Mouse (Mus musculus) hindbrain, embryonic 11.5 days (tissue): ENCODE results near the gene Cox16. TPM values are rescaled to one million over a fixed set of nuclear protein-coding genes. Genes with fewer than 3 reads are reported as not detected.
"Not testable (repeated sequence)": the region's sequence is repeated elsewhere in the genome, so short reads cannot be mapped to it uniquely, and the experiment has no call there.

Experiments
- ATAC-seq: fragments of 200-750 bp; cut with Nextera tagmentation; 2 replicates; pipeline ENCODE4 v1.8.0; 2017; ENCODE audit warnings: mild to moderate bottlenecking, moderate TSS enrichment, moderate library complexity; ENCODE audit not compliant: low FRiP score
- DNase-seq: peaks from one replicate; pipeline ENCODE4 v3.0.0-alpha.2; 2015; ENCODE audit warnings: low spot score
- H3K27ac ChIP-seq: fragments of 300-500 bp; sonication (generic); 2 replicates; pipeline ENCODE4 v1.5.1; 2014; ENCODE audit warnings: mild to moderate bottlenecking, low read depth, low read length
- H3K27me3 ChIP-seq: fragments of 300-500 bp; sonication (generic); 2 replicates; pipeline ENCODE4 v1.6.1; 2014; ENCODE audit warnings: mild to moderate bottlenecking, low read length, moderate library complexity, mixed read lengths; ENCODE audit not compliant: control insufficient read depth, insufficient read depth
- H3K36me3 ChIP-seq: fragments of 300-500 bp; sonication (generic); 2 replicates; pipeline ENCODE4 v1.6.1; 2014; ENCODE audit warnings: mild to moderate bottlenecking, low read length, moderate library complexity, mixed read lengths; ENCODE audit not compliant: control insufficient read depth, insufficient read depth
- H3K4me1 ChIP-seq: fragments of 300-500 bp; sonication (generic); replicated peaks from 2 replicates; pipeline ENCODE4 v1.6.1; 2014; ENCODE audit warnings: low read length, mixed read lengths; ENCODE audit not compliant: control insufficient read depth, insufficient read depth
- H3K4me2 ChIP-seq: fragments of 300-500 bp; sonication (generic); replicated peaks from 2 replicates; pipeline ENCODE4 v1.6.1; 2014; ENCODE audit warnings: mild to moderate bottlenecking, low read depth, low read length
- H3K4me3 ChIP-seq: fragments of 300-500 bp; sonication (generic); 2 replicates; pipeline ENCODE4 v1.5.1; 2014; ENCODE audit warnings: low read depth, low read length
- H3K9ac ChIP-seq: fragments of 300-500 bp; sonication (generic); 2 replicates; pipeline ENCODE4 v1.6.1; 2014; ENCODE audit warnings: low read depth, low read length
- H3K9me3 ChIP-seq: fragments of 300-500 bp; sonication (generic); 2 replicates; pipeline ENCODE4 v1.6.1; 2016; ENCODE audit warnings: low read length; ENCODE audit not compliant: control insufficient read depth
- WGBS: fragments of 180-500 bp; shearing (Covaris S2); extraction: QIAGEN DNeasy Blood & Tissue Kit; methylation state at CpG from one replicate; pipeline ENCODE4 v1.1.7; 2014; 5-methylcytosine and 5-hydroxymethylcytosine counted together
- polyA plus RNA-seq: library from polyadenylated mRNA; unstranded; fragments of >200 nt; fragmentation: Nextera tagmentation; extraction: Ambion mirVana; gene quantifications from 2 replicates; pipeline ENCODE4 v1.2.1, GENCODE M21; 2014

The Cox16 gene
- polyA plus RNA-seq, result 132 and 136 TPM in 2 replicates

DNA sequence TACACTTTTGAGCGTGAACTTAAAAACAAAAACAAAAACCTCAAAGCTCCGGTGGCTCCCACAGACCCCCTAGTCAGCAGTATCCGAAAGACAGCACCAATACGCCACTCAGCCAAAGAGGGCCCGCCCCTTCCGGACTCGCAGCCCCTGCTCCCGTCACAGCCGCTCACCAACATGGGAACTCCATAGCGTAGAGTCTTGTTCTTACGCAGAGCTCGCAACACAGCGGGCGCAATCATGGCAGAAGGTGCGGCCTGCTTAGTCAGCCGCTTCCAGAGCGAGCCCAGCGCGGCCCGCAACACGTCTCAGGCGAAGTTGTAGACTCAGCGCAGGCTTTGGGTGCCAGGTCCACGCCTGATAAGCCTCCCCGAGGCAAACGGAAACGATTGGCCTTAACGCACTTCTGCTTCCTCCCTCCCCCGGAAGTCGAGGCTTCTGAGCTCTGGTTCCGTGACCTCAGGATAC lies at the start of gene Cox16:
Gene Cox16 (minus strand): TSS at position 401 of the 465 bp plus-strand sequence.
- peak within 1 kb of the TSS; percentile 90 for H3K27ac ChIP-seq
- ATAC-seq (peak; percentile 98), DNase-seq (peak; percentile 90)
- H3K9me3 ChIP-seq, result no peaks in the 10 kb centered on the region
- H3K4me2 ChIP-seq, result peak within 1 kb of the TSS; percentile 46
- peak within 1 kb of the TSS; percentile 69 for H3K4me3 ChIP-seq
- no peaks in the 10 kb centered on the region for H3K4me1 ChIP-seq
- peak within 1 kb of the TSS; percentile 70 for H3K9ac ChIP-seq
- under 1% methylated on average over 31 of the region's 31 CpGs for WGBS
- no peaks in the 10 kb centered on the region for H3K27me3 ChIP-seq
- H3K36me3 ChIP-seq, result no peaks in the 10 kb centered on the region

DNA sequence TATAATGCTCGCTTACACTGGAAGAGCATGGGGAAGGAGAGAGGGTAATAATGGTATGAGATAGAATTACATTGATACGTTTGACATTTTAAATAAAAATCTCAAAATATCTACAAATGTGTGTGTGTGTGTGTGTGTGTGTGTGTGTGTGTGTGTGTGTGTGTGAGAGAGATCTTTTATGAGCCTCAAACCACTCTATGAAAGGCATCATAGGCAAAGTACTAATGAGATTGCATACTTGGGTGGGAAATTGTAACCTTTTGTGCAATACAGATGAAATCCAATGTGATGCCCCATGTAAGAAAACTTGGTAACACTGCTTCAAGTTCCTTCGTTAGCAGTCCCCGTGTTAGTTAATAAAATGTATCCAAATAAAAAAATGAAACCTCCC lies 48.1 kb upstream of the Cox16 start:
- DNase-seq, result no peak
- no peak; the same call in 1 of the 2 replicates for ATAC-seq
- H3K9me3 ChIP-seq, result no peaks in the 10 kb centered on the region
- no peaks in the 10 kb centered on the region for H3K36me3 ChIP-seq
- H3K4me2 ChIP-seq, result peak overlapping the region; percentile 54
- no peak overlapping the region for H3K27ac ChIP-seq
- H3K4me1 ChIP-seq, result no peaks in the 10 kb centered on the region
- peak overlapping the region; percentile 49 for H3K9ac ChIP-seq
- peak overlapping the region; percentile 53 for H3K4me3 ChIP-seq
- H3K27me3 ChIP-seq, result no peaks in the 10 kb centered on the region
- 33% methylated on average over 4 of the region's 4 CpGs for WGBS

DNA sequence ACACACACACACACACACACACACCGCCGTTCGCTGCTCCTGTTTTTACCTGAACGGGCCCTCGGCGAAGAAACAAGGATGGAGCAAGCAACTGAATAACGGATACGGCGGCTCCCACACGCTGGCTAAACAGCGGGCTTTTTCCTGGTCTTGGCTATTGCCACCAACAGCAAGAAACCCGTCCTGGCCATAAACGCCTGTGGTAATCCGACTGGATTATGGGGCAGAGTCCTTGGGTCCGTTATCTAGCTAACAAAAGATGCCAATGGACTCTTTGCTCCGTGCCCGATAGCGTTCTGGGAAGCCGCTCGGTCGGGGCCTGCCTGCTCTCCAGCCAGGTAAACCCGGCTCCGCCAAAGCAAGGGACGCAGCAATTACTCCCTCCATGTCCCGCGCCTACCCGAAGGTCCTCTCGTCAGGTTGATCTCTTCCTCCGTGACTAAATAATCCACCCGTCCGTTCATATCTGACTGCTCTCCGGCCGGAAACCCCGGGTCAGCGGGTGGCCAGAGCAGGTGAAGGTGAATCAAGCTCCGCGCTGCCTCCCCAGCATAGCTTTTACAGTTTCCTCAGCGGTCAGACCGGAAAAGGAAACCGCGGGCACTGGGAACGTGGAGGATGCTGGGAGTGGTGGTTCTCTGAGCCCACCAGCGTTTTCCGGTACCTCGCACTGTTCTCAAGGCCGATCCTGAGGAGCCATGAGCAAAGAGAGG lies 47.5 kb upstream of the Cox16 start, which contains the start of the genes Gm20498 and Synj2bp:
Gene Gm20498 (minus strand): TSS at position 590 of the 713 bp plus-strand sequence.
Gene Synj2bp (minus strand): TSS at position 596 of the 713 bp plus-strand sequence.
- peak; percentile 85 for DNase-seq
- Histone ChIP-seq H3K4me1 (no peaks in the 10 kb centered on the region), H3K27ac (no peak within 1 kb of the TSS), H3K4me3 (peak within 1 kb of the TSS; percentile 53), H3K9me3 (no peaks in the 10 kb centered on the region), H3K36me3 (no peaks in the 10 kb centered on the region), H3K9ac (peak within 1 kb of the TSS; percentile 49), H3K4me2 (peak within 1 kb of the TSS; percentile 54), H3K27me3 (no peaks in the 10 kb centered on the region)
- ATAC-seq, result peak; percentile 91
- WGBS, result under 1% methylated on average over 46 of the region's 46 CpGs

DNA sequence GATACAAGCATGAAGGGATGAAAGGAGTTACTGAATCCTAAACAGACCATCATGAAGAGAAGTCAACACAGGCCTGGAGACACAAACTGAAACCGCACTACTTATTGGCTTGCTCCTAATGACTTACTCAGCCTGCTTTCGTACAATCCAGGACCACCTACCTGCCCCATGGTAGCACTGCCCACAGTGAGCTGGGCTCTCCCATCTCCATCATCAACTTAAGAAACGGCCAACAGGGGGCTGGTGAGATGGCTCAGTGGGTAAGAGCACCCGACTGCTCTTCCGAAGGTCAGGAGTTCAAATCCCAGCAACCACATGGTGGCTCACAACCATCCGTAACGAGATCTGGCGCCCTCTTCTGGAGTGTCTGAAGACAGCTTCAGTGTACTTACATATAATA lies 45.7 kb upstream of the Cox16 start:
- not testable (repeated sequence) for ATAC-seq, H3K9me3 ChIP-seq, H3K4me1 ChIP-seq, H3K36me3 ChIP-seq, H3K4me2 ChIP-seq, H3K27me3 ChIP-seq, H3K27ac ChIP-seq, H3K9ac ChIP-seq, H3K4me3 ChIP-seq, DNase-seq
- WGBS, result 80% methylated on average over 5 of the region's 8 CpGs

DNA sequence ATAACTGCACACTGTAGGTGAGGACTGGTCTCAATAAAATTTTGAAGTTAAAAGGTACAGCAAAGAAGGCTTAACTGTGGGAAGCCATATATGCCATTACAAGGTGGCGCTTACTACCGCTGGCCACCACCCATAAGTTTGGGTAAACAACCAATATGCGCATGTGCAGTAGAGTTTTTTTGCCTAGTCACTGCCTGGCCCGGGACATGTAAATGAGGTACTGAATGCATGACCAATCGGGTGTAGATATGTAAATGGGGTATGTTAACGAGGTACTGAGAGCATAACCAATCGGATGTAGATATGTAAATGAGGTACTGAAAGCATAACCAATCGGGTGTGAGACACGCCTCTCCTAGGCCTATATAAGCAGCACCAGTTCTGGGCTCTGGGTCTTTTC lies 12.0 kb upstream of the Cox16 start:
- H3K4me2 ChIP-seq, H3K4me3 ChIP-seq, DNase-seq, H3K27ac ChIP-seq, H3K36me3 ChIP-seq, ATAC-seq, H3K27me3 ChIP-seq, H3K9ac ChIP-seq, H3K9me3 ChIP-seq, H3K4me1 ChIP-seq: not testable (repeated sequence)
- 98% methylated on average over 9 of the region's 9 CpGs for WGBS

GRCm38 (mm10) chr12:81490491-81490890 lies 5.6 kb upstream of the Cox16 start:
- no peak overlapping the region for H3K4me3 ChIP-seq
- H3K27me3 ChIP-seq, result no peaks in the 10 kb centered on the region
- no peaks in the 10 kb centered on the region for H3K4me1 ChIP-seq
- 88% methylated on average over 5 of the region's 5 CpGs for WGBS
- H3K4me2 ChIP-seq, result no peak overlapping the region
- H3K27ac ChIP-seq, result no peak overlapping the region
- DNase-seq, result no peak
- no peaks in the 10 kb centered on the region for H3K36me3 ChIP-seq
- no peak for ATAC-seq
- H3K9me3 ChIP-seq, result no peaks in the 10 kb centered on the region
- H3K9ac ChIP-seq, result no peak overlapping the region

DNA sequence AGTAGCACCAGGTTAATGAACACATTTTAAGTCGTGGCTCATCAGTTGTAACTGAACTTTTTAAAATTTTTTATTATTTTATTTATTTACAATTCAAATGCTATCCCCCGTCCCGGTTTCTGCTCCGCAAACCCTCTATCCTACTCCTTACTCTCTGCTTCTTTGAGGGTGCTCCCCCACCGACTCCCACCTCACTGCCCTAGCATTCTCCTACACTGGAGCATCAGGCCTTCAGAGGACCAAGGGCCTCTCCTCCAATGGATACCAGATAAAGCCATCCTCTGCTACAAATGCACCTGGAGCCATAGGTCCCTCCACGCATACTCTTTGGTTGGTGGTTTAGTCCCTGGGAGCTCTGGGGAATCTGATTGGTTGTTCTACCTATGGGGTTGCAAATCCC lies 384 bp upstream of the Cox16 start:
- peak overlapping the region; percentile 46 for H3K4me2 ChIP-seq
- H3K4me1 ChIP-seq, result no peaks in the 10 kb centered on the region
- DNase-seq (peak; percentile 24), ATAC-seq (peak; percentile 64)
- H3K9me3 ChIP-seq, result no peaks in the 10 kb centered on the region
- H3K4me3 ChIP-seq, result peak overlapping the region; percentile 69
- WGBS, result 46% methylated on average over 6 of the region's 6 CpGs
- H3K36me3 ChIP-seq, result no peaks in the 10 kb centered on the region
- no peak overlapping the region; the same call in 1 of the 2 replicates for H3K9ac ChIP-seq
- no peak overlapping the region for H3K27ac ChIP-seq
- no peaks in the 10 kb centered on the region for H3K27me3 ChIP-seq

GRCm38 (mm10) chr12:81484212-81484611 lies 715 bp downstream of the Cox16 start:
- H3K4me1 ChIP-seq, result no peaks in the 10 kb centered on the region
- no peaks in the 10 kb centered on the region for H3K9me3 ChIP-seq
- DNase-seq (peak; percentile 7), ATAC-seq (no peak)
- H3K4me2 ChIP-seq, result peak overlapping the region; percentile 46
- H3K36me3 ChIP-seq, result no peaks in the 10 kb centered on the region
- no peak overlapping the region for H3K27ac ChIP-seq
- H3K4me3 ChIP-seq, result peak overlapping the region; percentile 69
- 4% methylated on average over 7 of the region's 7 CpGs for WGBS
- no peaks in the 10 kb centered on the region for H3K27me3 ChIP-seq
- H3K9ac ChIP-seq, result peak overlapping the region; percentile 70

GRCm38 (mm10) chr12:81483656-81484055 lies 1.3 kb downstream of the Cox16 start:
- 36% methylated on average over 17 of the region's 17 CpGs for WGBS
- Histone ChIP-seq H3K27ac (no peak overlapping the region), H3K27me3 (no peaks in the 10 kb centered on the region), H3K4me2 (peak overlapping the region; percentile 46), H3K36me3 (no peaks in the 10 kb centered on the region), H3K9me3 (no peaks in the 10 kb centered on the region), H3K4me1 (no peaks in the 10 kb centered on the region), H3K4me3 (peak overlapping the region; percentile 69), H3K9ac (no peak overlapping the region; the same call in 1 of the 2 replicates)
- DNase-seq (peak; percentile 78), ATAC-seq (no peak)
